Mouse (Mus musculus) ES-E14 (cell line): Measurements from ENCODE around the gene Zfp382.

Source experiments
- MAFK ChIP-seq: IDR thresholded peaks from 2 replicates; pipeline ENCODE4 v1.6.1; 2014; ENCODE audit warnings: mild to moderate bottlenecking, low read depth, low read length, inconsistent platforms; ENCODE audit not compliant: insufficient read depth
- ZC3H11A ChIP-seq: IDR thresholded peaks from 2 replicates; pipeline ENCODE4 v1.6.1; 2012; ENCODE audit warnings: low read depth, mild to moderate bottlenecking, inconsistent platforms, low read length, borderline replicate concordance

DNA sequence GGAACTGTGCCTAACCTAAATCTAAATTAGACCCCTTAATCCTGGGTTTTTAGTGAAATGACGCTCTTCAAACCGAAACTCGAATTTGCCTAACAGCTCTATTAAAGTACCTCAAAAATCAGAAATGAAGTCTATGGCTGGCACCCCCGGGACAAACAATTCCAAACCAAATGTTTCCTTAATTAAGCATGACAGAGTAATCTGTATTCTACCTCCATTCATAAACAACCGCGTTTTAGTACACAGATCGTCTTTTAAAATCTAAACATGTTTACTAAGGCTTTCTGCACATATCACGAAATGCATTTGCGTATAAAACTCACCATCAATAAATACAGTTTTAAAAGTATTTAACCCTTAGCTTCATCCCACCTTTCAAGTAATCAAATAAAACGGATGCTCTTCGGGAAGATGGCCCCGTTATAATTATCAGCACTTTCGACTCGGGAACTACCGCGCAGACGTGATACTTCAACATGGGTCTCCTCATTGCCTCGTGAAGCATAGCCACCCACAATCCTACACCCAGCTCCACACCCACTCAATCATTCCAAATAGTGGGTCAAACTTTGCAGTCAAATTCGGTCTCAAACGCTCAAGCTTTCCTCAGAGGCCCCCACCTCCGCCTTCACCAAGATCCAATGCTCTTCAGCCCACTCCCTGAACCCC lies 47.3 kb downstream of the Zfp382 start:
- TF ChIP-seq ZC3H11A (no peak), MAFK (no peak)
